Mouse (Mus musculus) common myeloid progenitor, adult 5-6 weeks (primary cell): ENCODE results near the gene Ldb2. TPM values are rescaled to one million over a fixed set of nuclear protein-coding genes. Genes with fewer than 3 reads are reported as not detected.
A peak's percentile ranks its signal among the peaks of the same experiment; 100 is the strongest.

Experiments used
- ATAC-seq: replicated peaks from 2 replicates; pipeline ENCODE4 v1.8.0; 2016; ENCODE audit warnings: low read depth, mild to moderate bottlenecking, moderate TSS enrichment, inconsistent platforms; ENCODE audit not compliant: poor library complexity, severe bottlenecking
- total RNA-seq: library from RNA; stranded (forward); fragments of 200-1000, 187-1606 nt; gene quantifications from 2 replicates; pipeline ENCODE4 v1.2.3, GENCODE M21; 2017

Ldb2 gene
- total RNA-seq, result not detected in 2 replicates

GRCm38 (mm10) chr5:44799053-44799860 lies at the start of gene Ldb2:
Gene Ldb2 (minus strand): TSS chr5:44799680.
- peak; percentile 72 for ATAC-seq

DNA sequence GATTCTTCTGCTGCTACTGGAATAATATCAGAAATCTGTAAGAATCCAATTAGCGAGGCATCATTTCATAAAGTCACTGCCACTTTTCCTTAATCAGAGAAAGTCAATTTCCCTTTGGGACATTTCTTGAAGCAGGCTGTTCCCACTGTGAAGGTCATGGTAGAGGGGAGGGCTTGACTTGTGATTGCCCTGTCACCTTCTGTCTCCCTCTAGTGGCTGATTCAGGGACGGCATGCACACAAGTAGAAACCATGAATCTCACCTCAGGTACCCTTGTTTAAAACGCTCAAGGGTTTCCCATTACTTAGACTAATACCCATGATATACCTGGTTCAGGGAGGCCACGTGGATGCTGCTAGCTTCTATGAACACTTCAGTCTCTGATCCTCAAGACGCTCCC lies 31.8 kb upstream of the Ldb2 start:
- peak; percentile 72; the same call in 1 of the 2 replicates for ATAC-seq

GRCm38 (mm10) chr5:44815506-44815905 lies 16.0 kb upstream of the Ldb2 start:
- ATAC-seq, result no peak

DNA sequence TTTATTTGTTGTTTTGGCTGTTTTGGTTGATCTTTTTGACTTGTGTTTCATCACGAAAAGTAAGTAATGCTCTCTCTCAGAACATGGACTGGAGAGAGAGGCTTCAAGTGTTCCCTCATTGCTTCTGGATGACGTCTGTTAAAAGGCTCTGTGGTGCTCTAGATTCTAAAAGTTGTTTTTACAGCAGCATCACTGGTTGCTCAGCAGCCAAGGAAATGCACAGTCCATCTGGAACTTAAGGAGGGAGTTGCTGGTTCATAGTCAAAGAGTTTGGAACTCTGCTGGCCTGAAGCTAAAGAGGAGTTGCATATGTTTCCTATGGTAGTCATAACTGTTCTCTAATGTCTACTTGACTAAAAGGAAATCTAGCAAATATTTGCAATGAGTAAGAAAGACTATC lies 6.5 kb upstream of the Ldb2 start:
- ATAC-seq, result no peak

- ATAC-seq, result no peak
Observed at GRCm38 (mm10) chr5:44801100-44801499, 1.6 kb upstream of the Ldb2 start.

- no peak for ATAC-seq
Observed at GRCm38 (mm10) chr5:44799861-44800260, 381 bp upstream of the Ldb2 start.

- ATAC-seq, result no peak
Observed at GRCm38 (mm10) chr5:44798493-44798892, 987 bp downstream of the Ldb2 start.

GRCm38 (mm10) chr5:44798056-44798455 lies 1.4 kb downstream of the Ldb2 start:
- ATAC-seq, result no peak

GRCm38 (mm10) chr5:44784591-44784990 lies 14.9 kb downstream of the Ldb2 start:
- ATAC-seq, result no peak

DNA sequence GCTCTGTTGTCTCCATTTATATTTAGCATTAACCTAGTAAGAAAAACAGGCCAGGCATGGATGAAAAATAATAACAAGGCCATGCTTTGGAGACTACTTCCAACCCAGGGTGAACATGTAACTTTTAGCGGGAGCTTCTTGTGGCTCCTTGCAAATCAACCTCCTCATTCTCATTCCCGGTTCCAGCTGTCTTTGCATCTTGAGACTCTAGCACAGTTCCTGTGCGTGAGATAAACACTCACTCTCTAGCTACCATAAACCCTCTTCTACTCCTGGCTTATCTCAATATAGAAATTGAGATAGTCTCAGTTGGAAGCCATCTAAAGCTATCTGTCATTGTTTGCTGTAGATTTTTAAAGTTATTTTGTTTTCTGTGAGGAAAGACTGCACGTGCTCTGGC lies 20.1 kb downstream of the Ldb2 start:
- ATAC-seq, result no peak

DNA sequence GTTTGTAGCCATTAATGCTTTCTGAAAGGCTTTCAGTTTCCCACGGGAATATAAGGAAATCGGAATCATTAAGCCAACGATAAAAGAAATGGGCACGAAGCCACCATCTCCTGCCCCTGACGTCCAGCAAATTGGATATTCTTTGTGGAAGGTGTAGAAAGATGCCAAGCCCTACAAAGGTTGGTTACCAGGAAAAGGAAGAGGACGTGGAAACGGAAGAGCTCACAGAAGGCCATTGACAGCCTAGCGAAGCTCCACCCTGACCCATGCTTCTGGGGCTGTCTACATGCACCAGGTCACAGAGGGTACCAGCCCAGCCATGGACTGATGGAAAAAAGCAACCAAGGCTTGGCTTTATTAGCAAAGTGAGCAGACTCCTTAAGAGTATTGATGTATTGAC lies 31.0 kb downstream of the Ldb2 start:
- no peak for ATAC-seq

DNA sequence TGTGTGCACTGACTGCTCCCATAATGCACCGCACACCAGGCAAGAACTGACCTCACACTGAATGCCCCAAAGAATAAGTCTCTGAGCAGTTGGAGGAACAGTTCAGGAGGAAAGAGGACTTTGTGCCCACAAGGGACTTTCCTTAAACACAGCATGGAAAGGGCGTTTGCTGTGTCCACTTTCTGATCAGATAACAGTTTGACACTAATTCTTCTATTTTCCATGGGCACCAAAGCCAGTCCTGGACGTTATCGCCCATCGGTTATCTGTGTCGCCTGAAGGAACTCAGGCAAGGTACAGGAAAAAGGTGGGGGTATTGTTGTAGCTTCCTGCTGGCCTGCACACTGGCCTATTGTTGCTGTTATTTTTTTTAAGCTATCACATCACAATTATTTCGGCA lies 34.6 kb downstream of the Ldb2 start:
- no peak for ATAC-seq

- no peak for ATAC-seq
Observed at GRCm38 (mm10) chr5:44759178-44759577, 40.3 kb downstream of the Ldb2 start.

GRCm38 (mm10) chr5:44754156-44754910 lies 45.1 kb downstream of the Ldb2 start:
- no peak for ATAC-seq

- no peak for ATAC-seq
Observed at GRCm38 (mm10) chr5:44745706-44746105, 53.8 kb downstream of the Ldb2 start.

GRCm38 (mm10) chr5:44736366-44736765 lies 63.1 kb downstream of the Ldb2 start:
- ATAC-seq, result no peak

- no peak for ATAC-seq
Observed at GRCm38 (mm10) chr5:44734131-44734723, 65.3 kb downstream of the Ldb2 start.

DNA sequence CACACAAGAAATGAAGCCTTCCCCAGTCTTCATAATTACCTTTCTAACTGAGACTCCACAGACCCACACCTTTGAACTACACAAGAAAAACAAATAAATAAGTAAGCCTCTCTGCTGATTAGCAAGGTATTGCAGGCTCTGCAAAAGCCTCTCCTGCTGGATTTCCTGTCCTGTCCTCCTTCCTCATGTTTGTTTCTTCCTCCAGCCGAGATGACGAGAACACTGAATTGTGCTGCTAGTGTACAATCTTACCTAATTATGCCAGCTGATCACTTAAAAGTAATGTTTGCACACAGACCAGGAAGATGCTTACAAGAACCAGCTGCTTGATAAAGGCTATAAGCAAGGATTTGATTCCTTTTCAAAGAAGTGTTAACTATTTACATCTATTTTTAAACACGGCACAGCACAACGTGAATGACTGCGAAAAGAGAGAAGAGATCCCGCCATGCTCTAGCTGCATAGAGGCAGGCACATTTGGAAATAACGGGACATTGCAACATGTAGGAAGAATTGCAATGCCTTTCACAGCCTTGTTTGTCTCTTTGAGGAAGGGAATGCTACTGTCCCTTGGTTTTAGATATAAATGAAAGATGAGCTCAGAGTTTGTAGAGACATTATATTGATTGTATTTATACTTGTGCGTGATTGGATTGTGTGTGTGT lies 69.7 kb downstream of the Ldb2 start:
- ATAC-seq, result no peak

- no peak for ATAC-seq
Observed at GRCm38 (mm10) chr5:44727995-44728394, 71.5 kb downstream of the Ldb2 start.
